Mouse (Mus musculus): ENCODE measurements around the gene Cep170b. TPM values are rescaled to one million over a fixed set of nuclear protein-coding genes. Genes with fewer than 3 reads are reported as not detected.

Gene Cep170b
- total and polyA plus RNA-seq, 2 experiments from 2014 or later, result 39.0 to 118 TPM

DNA sequence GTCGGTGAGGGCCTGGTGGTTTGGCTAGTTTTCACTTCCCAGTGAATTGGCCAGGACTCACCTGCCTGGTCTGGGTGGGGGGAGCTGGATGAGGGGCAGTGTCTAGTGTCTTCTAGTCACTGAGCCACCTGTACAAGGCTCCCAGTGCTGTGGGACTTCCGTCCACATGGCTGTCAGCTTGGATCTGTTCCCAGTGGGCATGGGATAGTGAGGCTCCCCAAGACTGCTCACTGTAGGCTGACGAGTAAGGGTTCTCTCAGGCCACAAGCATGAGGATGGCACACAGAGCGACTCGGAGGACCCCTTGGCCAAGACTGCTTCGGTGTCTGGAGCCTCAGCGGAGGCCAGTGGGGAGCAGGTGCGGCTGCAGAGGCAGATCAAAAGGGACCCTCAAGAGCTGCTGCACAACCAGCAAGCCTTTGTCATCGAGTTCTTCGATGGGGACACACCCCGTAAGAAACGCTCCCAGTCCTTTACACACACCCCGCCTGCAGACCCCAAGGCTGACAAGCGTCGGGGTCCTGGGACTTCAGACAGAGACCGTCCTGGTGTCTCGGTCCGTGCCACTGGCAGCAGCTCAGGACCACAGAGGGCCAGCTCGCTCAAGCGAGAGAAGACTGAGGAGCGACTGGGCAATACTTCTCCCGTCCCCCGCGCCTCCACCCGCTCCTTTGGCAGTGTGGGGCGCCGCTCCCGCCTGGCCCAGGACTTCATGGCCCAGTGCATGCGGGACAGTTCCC is 15.8 kb downstream of the Cep170b start:
- DNase-seq (ENCODE audit: low spot score) (no peak), ATAC-seq (no peak)
- 0 out of 2 replicates have a peak, but pooled peaks cover 4% of the 10 kb centered on the region for H3K4me1 ChIP-seq (ENCODE audit: insufficient read depth, low read length)
- H3K9ac ChIP-seq (replicated peaks; ENCODE audit: low read length), result no peak overlapping the region
- H3K36me3 ChIP-seq (ENCODE audit: insufficient read depth, low read length), result peaks cover 34% of the 10 kb centered on the region
- TF ChIP-seq CTCF (IDR thresholded peaks at IDR 0.05; ENCODE audit: low read depth), result no peak
- H3K4me3 ChIP-seq (ENCODE audit: low read length), result no peak overlapping the region
- H3K27ac ChIP-seq, result no peak overlapping the region
- WGBS, result 70% methylated on average over 29 of the region's 29 CpGs
- no peak overlapping the region for H3K4me2 ChIP-seq (ENCODE audit: low read depth, low read length)
- H3K9me3 ChIP-seq (ENCODE audit: low read length), result no peaks in the 10 kb centered on the region
- H3K27me3 ChIP-seq (ENCODE audit: insufficient read depth, low read length), result no peaks in the 10 kb centered on the region

DNA sequence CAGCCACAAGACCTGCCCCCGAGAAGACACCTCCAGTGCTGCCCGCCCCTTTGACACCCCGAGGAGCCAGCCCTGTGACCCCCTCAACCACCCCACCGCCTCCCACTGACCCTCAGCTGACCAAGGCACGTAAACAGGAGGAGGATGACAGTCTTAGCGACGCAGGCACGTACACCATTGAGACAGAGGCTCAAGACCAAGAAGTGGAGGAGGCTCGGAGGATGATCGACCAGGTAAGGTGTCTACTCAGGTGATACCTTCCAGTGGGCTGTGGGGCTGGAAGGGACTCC is 16.3 kb downstream of the Cep170b start:
- Histone ChIP-seq H3K27ac (no peak overlapping the region), H3K27me3 (ENCODE audit: insufficient read depth, low read length) (no peaks in the 10 kb centered on the region), H3K9me3 (ENCODE audit: low read length) (no peaks in the 10 kb centered on the region), H3K9ac (replicated peaks; ENCODE audit: low read length) (no peak overlapping the region), H3K36me3 (ENCODE audit: insufficient read depth, low read length) (peaks cover 34% of the 10 kb centered on the region), H3K4me1 (ENCODE audit: insufficient read depth, low read length) (0 out of 2 replicates have a peak, but pooled peaks cover 4% of the 10 kb centered on the region), H3K4me2 (ENCODE audit: low read depth, low read length) (no peak overlapping the region), H3K4me3 (ENCODE audit: low read length) (no peak overlapping the region)
- no peak for TF ChIP-seq CTCF (IDR thresholded peaks at IDR 0.05; ENCODE audit: low read depth)
- WGBS, result 88% methylated on average over 10 of the region's 10 CpGs
- DNase-seq (ENCODE audit: low spot score) (no peak), ATAC-seq (no peak)

DNA sequence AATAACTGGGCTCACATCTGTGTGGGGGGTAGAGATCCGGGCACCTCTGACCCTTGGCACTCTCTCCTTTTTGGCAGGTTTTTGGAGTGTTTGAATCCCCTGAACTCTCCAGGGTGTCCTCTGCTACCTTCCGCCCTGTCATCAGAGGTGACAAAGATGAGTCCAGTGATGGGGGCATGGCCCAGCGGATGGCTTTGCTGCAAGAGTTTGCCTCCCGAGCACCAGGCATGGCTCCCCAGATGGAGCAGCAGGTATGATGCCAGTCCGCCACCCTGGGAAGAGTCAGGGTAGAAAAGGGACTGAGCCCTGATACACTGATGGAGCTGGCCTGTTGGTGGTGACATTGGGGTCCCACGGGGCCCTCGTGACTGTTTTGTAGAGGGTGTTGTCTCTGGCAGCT is 16.8 kb downstream of the Cep170b start:
- no peak overlapping the region for H3K9ac ChIP-seq (replicated peaks; ENCODE audit: low read length)
- no peak overlapping the region for H3K4me2 ChIP-seq (ENCODE audit: low read depth, low read length)
- no peak for DNase-seq (ENCODE audit: low spot score)

DNA sequence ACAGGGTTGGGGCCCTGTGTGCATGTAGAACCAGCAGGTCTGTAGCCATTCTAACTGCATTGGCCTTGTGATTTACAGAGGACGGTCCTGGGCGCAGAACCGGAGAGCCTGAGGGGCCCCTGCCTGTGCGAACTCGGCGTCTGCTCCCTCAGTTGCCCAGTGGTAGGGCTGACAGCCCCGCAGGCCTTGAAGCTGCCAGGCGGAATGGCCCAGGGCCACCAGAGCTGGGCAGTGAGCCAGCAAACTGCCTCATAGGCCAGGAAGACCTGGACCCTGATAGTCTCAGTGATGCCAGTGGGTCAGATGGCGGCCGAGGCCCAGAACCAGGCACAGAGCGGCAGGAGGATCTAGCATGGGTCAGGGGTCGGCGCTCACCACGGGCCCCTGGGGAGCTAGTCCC is 17.5 kb downstream of the Cep170b start:
- H3K27ac ChIP-seq, result no peak overlapping the region
- H3K9ac ChIP-seq (replicated peaks; ENCODE audit: low read length), result no peak overlapping the region
- WGBS, result 67% methylated on average over 14 of the region's 14 CpGs
- peaks cover 34% of the 10 kb centered on the region for H3K36me3 ChIP-seq (ENCODE audit: insufficient read depth, low read length)
- H3K4me3 ChIP-seq (ENCODE audit: low read length), result no peak overlapping the region
- ATAC-seq (0 out of 2 replicates have a peak, but pooled peaks have one; percentile 14), DNase-seq (ENCODE audit: low spot score) (peak; percentile 74)
- TF ChIP-seq CTCF (IDR thresholded peaks at IDR 0.05; ENCODE audit: low read depth), result no peak
- no peaks in the 10 kb centered on the region for H3K27me3 ChIP-seq (ENCODE audit: insufficient read depth, low read length)
- no peak overlapping the region for H3K4me2 ChIP-seq (ENCODE audit: low read depth, low read length)
- no peaks in the 10 kb centered on the region for H3K9me3 ChIP-seq (ENCODE audit: low read length)
- 0 out of 2 replicates have a peak, but pooled peaks cover 4% of the 10 kb centered on the region for H3K4me1 ChIP-seq (ENCODE audit: insufficient read depth, low read length)

More for the DNA sequence above, 16.8 kb downstream of the Cep170b start:
- no peaks in the 10 kb centered on the region for H3K9me3 ChIP-seq (ENCODE audit: low read length)
- no peak for TF ChIP-seq CTCF (IDR thresholded peaks at IDR 0.05; ENCODE audit: low read depth)
- H3K27me3 ChIP-seq (ENCODE audit: insufficient read depth, low read length), result no peaks in the 10 kb centered on the region
- no peak overlapping the region for H3K27ac ChIP-seq
- ATAC-seq, result no peak
- H3K36me3 ChIP-seq (ENCODE audit: insufficient read depth, low read length), result peaks cover 34% of the 10 kb centered on the region
- WGBS, result 87% methylated on average over 7 of the region's 7 CpGs
- 0 out of 2 replicates have a peak, but pooled peaks cover 4% of the 10 kb centered on the region for H3K4me1 ChIP-seq (ENCODE audit: insufficient read depth, low read length)
- H3K4me3 ChIP-seq (ENCODE audit: low read length), result no peak overlapping the region

DNA sequence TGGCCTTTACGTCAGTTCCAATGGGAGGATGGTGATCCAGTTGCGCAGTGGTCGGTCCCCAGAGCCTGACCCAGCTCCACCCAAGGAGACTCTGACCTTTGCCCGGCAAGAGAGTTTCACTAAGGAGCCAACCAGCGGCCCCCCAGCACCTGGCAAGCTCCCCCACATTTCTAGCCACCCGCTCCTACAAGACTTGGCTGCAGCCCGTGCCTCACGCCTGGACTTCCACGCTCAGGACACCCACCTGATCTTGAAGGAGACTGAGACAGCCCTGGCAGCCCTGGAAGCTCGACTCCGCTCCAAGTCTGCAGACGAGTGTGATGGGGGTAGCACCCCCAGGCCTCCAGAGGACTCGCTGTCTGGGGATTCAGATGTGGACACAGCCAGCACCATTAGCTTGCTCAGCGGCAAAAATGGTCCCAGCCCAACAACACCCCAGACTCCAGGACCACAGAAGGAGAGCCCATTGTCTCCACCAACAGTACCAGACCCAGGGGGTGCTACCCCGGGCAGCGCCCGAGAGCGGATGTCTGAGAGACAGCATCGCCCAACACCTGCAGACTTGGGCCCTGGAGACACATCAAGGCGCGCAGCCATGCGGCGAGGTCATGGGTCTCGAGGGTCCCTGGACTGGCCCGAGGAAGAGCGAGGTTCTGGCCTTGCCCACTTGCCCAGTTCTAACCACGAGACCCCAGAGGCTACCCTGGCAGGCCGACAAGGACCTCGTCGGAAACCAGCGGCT is 18.2 kb downstream of the Cep170b start:
- DNase-seq (ENCODE audit: low spot score), result no peak
- 86% methylated on average over 31 of the region's 31 CpGs for WGBS

DNA sequence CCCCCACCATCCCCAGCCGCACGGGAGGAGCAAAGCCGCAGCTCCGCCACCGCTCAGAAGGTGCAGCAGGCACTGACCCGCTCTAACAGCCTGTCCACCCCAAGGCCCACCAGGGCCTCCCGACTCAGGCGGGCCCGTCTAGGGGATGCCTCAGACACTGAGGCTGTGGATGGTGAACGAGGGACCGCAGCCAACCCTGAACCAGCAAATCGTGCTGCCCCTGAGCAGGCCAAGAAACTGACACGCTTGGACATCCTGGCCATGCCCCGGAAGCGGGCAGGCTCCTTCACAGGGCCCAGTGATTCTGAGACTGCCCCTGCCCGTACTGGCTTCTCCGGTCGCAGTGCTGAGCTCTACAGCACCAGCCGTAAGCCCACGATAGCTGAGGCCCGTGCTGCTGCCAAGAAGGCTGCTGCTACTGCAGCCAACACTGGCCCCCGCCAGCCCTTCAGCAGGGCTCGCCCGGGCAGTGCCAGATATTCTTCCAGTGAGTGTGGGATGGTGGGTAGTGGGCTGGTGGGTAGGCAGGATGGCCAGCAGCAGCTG is 18.8 kb downstream of the Cep170b start:
- no peak for TF ChIP-seq CTCF (IDR thresholded peaks at IDR 0.05; ENCODE audit: low read depth)
- no peak overlapping the region for H3K9ac ChIP-seq (replicated peaks; ENCODE audit: low read length)
- 0 out of 2 replicates have a peak, but pooled peaks cover 4% of the 10 kb centered on the region for H3K4me1 ChIP-seq (ENCODE audit: insufficient read depth, low read length)
- no peaks in the 10 kb centered on the region for H3K27me3 ChIP-seq (ENCODE audit: insufficient read depth, low read length)
- WGBS, result 71% methylated on average over 24 of the region's 24 CpGs
- no peak overlapping the region for H3K4me2 ChIP-seq (ENCODE audit: low read depth, low read length)
- H3K9me3 ChIP-seq (ENCODE audit: low read length), result no peaks in the 10 kb centered on the region
- H3K4me3 ChIP-seq (ENCODE audit: low read length), result no peak overlapping the region
- H3K36me3 ChIP-seq (ENCODE audit: insufficient read depth, low read length), result peaks cover 39% of the 10 kb centered on the region
- DNase-seq (ENCODE audit: low spot score) (peak; percentile 60), ATAC-seq (peak; percentile 30; the same call in 1 of the 2 replicates)
- H3K27ac ChIP-seq, result no peak overlapping the region; the same call in 1 of the 2 replicates

More for the DNA sequence above, 18.2 kb downstream of the Cep170b start:
- peaks cover 34% of the 10 kb centered on the region for H3K36me3 ChIP-seq (ENCODE audit: insufficient read depth, low read length)
- H3K9ac ChIP-seq (replicated peaks; ENCODE audit: low read length), result no peak overlapping the region
- H3K4me2 ChIP-seq (ENCODE audit: low read depth, low read length), result no peak overlapping the region
- H3K27ac ChIP-seq, result no peak overlapping the region; the same call in 1 of the 2 replicates
- H3K9me3 ChIP-seq (ENCODE audit: low read length), result no peaks in the 10 kb centered on the region
- TF ChIP-seq CTCF (IDR thresholded peaks at IDR 0.05; ENCODE audit: low read depth), result no peak
- no peak overlapping the region for H3K4me3 ChIP-seq (ENCODE audit: low read length)
- ATAC-seq, result no peak
- no peaks in the 10 kb centered on the region for H3K27me3 ChIP-seq (ENCODE audit: insufficient read depth, low read length)
- 0 out of 2 replicates have a peak, but pooled peaks cover 4% of the 10 kb centered on the region for H3K4me1 ChIP-seq (ENCODE audit: insufficient read depth, low read length)
